Mouse (Mus musculus) ovary, postnatal 10 days (tissue): ENCODE results near the gene Hcls1.

Experiments
- DNase-seq: peaks from one replicate; pipeline ENCODE4 v3.0.0; 2022; ENCODE audit warnings: low spot score

Gene Hcls1

GRCm38 (mm10) chr16:36934841-36935620, at the start of gene Hcls1:
TSS of gene Hcls1 (plus strand) at chr16:36934983.
- no peak for DNase-seq

DNA sequence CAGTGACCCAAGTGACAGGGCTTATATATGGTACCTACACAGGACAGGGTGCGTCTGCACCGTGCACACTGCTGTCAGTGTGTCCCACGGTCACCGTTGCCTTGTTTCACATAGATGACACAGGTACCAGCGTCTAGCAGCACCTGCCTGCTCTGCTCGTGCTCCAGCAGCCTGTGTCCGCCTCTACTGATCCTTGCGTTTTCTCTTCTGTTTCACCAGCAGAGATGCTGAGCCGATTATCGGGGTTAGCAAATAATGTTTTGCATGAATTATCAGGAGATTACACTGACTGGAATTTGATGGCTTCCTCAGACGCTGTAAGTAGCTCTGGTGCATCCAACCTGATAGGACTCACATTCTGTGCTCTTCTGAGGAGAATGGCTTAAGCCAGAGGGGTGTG, 48.9 kb upstream of the Hcls1 start:
- no peak for DNase-seq

DNA sequence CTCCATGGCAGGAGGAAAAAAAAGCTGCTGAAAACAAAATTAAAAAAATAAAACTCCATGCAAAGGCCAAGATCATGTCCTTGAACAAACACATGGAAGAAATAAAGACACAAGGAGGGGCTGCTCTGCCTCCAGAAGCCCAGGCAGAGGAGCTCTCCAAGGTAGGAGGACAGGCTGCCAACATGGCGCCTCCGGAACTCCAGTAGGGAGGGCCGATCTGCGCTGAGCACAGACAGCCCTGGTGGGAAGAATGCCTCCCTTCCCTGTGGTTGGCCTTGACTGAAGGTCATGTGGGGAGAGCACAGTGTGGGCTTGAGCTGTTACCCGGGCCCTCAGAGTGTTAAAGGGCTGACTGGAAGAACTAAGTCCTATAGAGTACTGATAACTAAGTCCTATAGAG, 47.2 kb upstream of the Hcls1 start:
- no peak for DNase-seq

DNA sequence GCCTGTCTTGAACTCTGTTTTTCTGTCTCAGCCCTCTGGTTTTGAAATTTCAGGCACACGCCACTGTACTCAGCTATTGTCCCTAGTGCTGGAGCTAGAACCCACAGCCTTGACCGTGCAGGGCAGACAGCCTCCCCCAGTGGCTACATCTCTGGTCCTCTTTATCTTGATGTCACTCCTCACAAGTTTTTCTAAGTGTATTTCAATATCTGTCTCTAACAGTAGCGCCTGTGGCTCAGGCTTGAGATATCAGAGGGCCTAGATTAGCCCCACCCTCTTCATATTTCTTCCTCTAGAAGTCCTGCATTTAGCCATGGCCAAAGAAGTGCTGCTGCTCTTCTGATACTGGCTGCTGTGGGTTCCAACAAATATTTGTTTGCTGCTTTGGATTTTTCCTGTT, 44.2 kb upstream of the Hcls1 start:
- no peak for DNase-seq

DNA sequence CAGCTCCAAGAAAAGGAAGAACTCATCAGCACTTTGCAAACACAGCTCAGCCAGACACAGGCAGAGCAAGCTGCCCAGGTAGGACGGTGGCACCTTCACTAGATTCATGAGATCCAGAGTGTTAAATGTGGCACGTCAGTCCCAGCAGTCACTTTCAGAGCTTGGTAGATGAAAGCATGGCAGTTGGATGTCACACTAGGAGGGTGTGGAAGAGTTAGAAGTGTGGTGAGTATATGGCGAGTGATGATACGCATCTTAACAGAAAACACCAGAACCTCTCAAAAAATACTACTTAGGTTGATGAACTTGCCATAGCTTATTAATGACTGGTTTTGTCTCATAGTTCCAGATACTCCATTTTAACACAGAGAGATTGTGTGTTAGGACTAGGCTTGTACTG, 43.4 kb upstream of the Hcls1 start:
- no peak for DNase-seq

GRCm38 (mm10) chr16:36893317-36893716, 41.5 kb upstream of the Hcls1 start:
- no peak for DNase-seq

- no peak for DNase-seq
Measured at GRCm38 (mm10) chr16:36896712-36897111, 38.1 kb upstream of the Hcls1 start.

DNA sequence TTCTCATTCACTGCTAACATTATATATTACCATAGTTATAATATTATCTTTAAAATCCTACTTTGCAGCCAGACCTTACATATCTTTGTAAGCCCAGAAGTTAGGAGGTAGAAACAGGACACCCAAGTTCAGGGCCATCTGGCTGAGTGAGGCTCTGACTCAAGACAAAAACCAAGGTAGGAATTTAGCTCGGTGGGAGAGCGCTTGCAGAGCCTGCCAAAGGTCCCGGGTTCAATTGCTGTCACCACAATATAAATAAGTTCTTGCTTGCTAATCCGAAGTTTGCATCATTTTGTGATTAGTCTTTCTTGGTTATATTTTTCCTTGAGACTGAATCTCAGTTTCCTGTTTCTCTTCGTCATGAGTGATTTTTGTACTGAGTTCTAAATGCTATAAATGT, 31.6 kb upstream of the Hcls1 start:
- DNase-seq: no peak

GRCm38 (mm10) chr16:36911909-36912308, 22.9 kb upstream of the Hcls1 start:
- DNase-seq: no peak

DNA sequence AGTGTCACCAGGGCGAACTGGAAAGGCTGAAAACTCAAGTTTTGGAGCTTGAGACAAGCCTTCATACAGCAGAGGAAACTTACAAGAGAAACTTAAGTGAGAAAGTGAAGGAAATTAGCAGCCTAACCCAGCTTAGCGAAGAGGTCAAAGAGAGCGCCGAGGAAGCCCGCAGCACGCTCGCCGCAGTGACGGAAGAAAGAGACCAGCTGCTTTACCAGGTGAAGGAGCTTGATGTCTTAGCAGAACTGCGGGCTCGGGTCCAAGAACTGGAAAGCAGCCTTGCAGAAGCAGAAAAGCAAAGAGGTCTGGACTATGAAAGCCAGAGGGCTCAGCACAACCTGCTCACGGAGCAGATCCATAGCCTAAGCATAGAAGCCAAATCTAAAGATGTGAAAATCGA, 22.5 kb upstream of the Hcls1 start:
- no peak for DNase-seq

DNA sequence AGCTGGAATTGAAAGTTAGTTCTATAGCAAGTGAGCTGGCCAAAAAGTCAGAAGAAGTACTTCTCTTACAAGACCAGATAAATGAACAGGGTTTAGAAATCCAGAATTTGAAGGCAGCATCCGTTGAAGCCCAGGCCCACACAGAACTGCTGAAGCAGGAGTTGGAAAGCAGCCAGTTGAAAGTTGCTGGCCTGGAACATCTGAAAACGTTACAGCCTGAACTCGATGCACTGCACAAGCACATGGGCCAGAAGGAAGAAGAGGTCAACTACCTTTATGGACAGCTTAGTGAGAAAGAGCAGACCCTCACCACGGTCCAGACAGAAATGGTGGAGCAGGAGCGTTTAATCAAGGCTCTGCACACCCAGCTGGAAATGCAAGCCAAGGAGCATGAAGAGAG, 20.6 kb upstream of the Hcls1 start:
- no peak for DNase-seq

GRCm38 (mm10) chr16:36918505-36918904, 16.3 kb upstream of the Hcls1 start:
- DNase-seq: no peak

- no peak for DNase-seq
Measured at GRCm38 (mm10) chr16:36920410-36920809, 14.4 kb upstream of the Hcls1 start.

DNA sequence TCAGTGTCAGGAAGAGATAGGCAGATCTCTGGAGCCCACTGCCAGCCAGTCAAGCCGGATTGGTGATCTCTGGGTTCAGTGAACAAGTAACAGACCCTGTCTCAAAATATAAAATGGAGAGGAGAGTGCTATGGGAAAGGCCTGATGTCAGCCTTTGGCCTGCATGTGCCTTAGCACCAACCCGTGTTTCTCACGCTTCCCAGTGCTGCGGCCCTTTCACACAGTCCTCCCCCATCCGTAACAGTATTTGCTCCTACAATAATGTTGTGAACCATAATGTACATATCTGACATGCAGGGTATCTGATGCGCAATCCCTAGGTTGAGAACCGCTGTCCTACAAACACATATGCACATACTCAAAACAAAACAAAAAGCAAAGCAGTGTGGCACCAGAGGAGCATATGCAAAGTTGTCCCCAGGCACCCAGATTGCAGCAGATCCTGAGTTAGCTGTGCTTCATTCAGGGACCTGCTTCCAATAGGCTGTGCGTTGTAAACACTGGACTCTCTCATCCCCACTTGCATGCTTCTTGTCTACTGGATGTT, 13.6 kb upstream of the Hcls1 start:
- DNase-seq: no peak

GRCm38 (mm10) chr16:36921980-36922379, 12.8 kb upstream of the Hcls1 start:
- no peak for DNase-seq

DNA sequence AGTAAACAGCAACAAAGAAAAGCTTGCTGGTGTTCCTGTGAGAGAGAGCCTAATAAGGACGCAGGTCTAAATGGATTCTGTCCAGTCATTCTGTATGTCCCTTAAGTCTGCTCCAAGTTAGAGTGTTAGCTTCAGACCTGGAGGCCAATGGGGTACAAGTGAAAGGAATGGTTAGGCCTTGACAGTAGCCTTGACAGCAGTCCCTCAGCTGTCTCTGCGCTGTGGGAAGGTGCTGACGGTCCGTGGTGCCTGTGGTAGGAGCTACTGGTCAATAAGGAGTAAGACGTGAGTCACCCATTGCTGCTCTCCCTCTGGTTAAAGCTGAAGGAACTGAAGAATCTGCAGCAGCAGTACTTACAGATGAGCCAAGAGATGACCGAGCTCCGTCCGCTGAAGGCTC, 10.5 kb upstream of the Hcls1 start:
- no peak for DNase-seq

DNA sequence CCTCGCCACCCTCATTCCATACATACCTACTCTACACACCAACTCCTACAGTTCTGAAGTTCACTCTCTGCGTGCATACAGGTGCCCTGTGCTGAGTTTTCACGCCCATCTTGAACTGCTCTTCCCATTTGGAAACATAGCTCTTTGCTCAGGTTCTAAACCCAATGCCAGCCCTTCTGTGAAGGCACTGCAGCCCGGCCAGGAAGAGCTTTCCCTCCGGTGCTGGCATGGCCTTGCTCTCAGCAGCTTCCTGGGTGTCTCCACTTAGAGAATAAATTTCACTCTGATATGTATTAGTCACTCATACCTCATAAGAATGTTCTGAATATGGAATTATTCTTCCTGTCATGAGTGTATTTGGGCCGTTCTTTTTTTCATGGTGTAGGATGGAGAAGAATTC, 9.4 kb upstream of the Hcls1 start:
- no peak for DNase-seq

- no peak for DNase-seq
Measured at GRCm38 (mm10) chr16:36925797-36926196, 9.0 kb upstream of the Hcls1 start.

DNA sequence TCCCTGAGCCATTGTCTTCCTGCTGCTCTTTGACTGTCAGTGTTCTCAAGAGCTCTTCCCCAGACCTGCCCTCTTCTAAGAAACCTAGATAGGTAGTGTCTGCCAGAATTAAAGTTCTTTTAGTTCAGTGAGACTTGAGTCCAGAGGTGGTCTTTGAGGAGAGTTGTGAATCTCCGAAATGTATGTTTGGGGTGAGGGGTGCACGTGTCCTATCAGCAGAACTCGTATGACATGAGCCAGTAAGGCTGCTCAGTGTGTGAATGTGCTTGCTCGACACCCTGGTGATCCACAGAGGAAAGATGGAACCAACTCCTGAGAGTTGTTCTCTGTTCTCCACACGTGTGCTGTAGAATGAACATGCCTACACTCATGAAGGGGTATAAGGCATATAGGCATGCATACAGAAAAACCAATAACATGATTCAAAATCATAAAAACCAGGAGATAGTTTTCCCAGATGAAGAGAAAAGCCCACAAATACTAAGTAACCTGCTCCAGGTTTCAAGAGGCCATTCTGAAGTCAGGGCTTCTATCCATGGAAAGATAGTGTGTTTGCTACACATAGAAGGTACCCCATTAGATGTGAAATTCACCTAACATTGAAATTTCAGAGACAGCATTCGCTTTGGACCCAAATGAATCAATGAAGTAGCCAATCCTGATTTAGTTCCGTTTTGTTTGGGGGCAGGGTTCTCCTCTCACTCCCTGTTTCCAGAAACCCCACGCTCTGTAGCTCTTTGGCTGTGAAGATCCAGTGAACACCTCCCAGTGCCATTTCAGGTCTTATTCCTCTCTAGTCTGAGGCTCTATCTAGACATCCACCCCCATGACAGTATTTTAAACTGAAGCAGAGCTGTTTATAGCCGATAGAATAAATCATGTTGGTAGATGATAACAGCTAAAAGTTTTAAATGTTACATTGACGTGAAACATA, 8.0 kb upstream of the Hcls1 start:
- DNase-seq: no peak

DNA sequence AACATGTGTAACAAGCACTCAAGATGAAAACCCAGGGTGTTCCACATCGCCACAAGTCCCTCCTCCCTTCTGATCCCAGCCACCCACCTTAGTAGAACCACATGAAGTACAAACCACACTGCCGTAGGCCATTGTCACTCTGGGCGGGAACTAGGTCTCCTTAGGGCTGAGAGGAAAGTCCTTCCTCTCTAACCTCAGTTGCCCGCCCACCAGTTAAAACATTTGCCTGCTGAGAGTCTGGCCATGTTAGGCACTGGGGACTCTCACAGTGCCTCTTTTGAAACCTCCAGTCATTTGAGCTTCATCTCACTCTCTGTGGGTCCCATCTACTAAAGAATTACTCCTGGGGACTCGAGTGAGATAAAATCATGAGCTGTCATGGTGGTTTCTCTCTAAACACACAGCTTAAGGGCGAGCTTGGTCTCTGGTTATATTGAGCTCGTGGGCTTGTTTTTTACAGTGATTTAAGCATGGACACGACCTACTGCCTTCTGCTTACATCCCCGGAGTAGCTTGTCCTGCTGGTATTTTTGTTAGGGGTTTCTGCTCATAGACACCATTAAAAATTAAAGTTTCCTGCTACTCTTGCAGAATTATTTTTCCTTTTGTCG, 7.2 kb upstream of the Hcls1 start:
- no peak for DNase-seq

DNA sequence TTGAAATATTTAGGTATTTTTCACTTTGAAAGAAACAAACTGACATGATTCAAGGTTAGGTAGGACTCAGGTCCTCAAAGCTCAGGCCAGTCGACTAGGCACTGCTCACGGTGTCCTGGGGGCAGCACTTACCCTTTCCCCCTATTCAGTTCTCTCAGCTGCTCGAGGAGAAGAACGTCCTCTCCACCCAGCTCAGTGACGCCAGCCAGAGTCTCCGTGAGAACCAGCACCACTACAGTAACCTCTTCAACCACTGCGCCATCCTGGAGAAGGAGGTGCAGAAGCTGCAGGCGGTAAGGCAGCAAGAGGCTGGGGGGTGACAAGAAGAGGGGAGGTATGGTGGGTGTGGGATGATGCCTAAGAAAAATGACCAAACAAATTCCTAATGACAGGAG, 6.7 kb upstream of the Hcls1 start:
- no peak for DNase-seq

- no peak for DNase-seq
Measured at GRCm38 (mm10) chr16:36929216-36929615, 5.6 kb upstream of the Hcls1 start.
